Mouse (Mus musculus): ENCODE measurements around the gene Mllt10.

Mllt10 gene

DNA sequence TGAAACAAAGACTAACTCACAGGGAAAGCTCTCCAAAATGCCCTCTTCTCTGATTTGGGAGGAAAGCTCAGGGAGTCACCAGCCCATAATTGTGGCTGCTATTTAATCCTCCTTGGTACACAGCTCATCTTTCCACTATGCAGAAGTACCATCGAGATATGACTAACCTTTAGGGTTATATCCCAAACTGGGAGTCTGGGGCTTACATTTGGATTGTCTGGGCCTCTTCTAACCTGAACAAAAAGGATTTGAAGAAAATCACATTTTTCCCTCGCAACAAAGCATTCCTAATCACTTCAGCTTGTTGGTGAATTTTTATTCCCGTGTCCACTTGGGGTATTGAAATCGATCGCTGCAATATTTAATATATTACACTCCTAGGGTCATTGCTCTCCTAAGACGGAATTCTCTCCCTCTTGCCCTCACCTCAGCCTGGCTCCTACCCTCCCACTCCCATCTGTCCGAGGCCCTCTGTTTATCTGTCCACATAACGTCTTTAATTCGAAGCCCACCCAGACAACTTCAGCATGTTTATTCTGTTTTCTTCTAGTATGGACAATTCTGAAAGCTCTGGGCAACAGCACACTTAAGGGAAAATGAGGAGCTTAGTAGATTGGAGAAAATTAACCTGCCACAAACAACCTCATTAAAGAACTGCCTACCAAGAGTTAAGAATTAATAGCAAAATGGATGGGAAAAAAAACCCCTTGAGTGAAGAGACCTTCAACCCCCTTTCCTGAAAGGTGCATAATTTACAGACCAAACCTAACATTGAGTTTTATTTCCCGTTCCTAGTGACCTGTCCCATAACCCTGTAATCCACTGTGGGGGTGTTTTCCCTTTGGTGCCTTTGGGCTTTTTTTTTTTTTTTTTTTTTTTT lies 20.4 kb upstream of the Mllt10 start:
- DNase-seq (ENCODE audit: low spot score in 2 of 2): no peak

DNA sequence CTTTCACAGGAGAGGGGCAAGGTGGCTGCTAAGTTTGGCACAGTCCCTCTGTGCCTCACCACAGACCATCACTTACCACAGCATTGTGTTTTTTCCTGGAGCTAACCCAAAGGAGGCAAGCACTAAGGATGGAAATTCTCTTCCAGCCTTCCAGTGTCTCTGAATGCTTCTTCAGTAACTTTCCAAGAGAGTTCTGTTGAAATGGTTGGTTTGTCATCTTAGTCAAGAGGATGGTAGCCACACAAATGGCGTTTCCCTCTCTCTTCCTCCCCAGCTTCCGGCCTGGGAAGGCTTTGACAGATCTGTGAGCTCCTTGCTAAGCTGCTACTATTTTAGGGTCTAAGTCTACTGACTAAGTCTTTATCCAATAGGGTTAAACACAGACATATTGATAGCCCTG lies 17.5 kb upstream of the Mllt10 start, which contains the start of gene A930004D18Rik:
TSS of gene A930004D18Rik (minus strand) at position 247 of the 400 bp plus-strand sequence.
- DNase-seq (ENCODE audit: low spot score in 2 of 2): no peak

DNA sequence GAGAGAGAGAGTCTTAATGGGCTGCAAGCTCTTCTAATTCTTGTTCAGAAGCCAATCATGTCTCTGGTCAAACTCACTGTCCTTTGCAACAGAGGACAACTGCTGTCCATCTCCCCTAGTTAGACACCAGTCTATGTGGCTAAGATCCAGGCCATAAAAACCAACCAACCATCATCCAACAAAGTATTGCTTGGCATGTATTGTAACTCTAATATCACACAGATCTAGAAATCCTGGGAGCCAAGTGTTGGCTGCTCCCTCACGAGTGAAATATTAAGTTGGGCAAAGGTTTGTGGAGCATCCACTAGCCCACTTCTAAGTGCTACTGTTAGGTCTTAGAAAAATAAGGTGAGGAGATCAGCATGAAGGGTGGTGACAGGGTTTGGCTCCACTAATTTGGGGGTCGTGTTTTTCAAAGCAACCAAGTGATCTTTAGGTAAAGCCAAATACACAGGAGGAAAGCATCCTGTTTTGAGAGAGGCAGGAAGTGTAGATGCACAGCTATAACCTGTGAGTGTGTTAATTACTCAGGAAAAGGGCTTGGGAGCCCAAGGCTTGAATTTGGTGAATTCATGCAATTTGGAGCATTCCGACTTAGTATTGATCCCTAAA lies 16.8 kb upstream of the Mllt10 start:
- DNase-seq (ENCODE audit: low spot score in 2 of 2): no peak

DNA sequence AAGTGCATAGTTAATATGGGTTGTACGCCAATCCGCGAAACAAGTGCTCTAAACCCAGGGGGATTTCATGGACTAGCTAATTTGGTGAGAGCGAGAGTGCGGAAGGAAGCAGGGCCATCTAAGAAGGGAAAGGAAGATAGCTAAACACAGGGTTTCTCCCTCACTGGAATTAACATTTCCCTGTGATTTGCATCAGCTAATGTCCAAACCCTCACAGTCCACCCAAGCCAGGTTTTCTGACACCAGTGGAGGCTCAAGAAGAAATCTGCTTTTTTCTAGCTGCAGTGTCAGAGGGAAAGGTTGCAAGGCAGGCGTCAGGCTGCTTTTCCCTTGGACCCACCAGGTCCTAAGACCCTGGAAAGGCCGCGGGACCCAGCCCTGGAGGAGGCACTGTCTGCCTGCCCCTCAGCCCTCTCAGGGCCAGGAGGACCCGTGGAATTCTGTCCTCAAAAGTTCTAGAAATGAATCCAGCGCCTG lies 16.1 kb upstream of the Mllt10 start:
- no peak for DNase-seq (ENCODE audit: low spot score in 2 of 2)

DNA sequence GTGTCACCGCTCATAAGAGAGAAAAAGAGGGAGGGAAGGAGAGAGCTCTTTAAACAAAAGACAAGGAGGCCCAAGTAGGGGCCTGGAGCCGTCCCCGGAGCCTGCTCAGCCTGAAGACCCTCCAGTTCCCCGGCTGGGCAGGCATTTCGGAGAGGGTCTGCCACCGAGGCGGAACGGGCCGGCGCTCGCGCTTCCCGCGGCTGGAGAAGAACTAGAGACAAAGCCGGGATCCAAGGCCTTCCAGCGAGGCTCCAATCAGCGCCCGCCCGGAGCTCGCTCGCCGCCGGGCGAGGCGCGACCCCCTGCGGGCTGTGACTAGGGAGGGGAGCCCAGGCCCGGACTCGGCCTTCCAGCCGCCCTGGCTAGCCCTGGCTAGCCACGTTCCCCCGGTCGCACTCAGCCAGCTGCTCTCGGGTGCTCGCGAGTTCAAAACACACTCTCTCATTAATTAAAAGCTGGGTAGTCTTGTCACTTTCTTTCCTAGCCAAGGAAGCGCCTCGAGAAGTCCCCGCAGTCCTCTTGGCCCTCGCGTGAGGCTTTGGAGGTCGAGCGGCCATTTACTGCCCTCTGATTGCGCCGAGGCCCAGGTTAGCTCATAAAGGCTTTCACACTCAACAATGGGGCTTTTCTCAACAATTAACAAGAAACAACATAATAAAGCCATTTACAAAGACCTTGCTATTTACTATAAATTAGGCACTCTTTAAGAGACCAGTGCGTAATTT lies 15.3 kb upstream of the Mllt10 start:
- no peak for DNase-seq (ENCODE audit: low spot score in 2 of 2)

DNA sequence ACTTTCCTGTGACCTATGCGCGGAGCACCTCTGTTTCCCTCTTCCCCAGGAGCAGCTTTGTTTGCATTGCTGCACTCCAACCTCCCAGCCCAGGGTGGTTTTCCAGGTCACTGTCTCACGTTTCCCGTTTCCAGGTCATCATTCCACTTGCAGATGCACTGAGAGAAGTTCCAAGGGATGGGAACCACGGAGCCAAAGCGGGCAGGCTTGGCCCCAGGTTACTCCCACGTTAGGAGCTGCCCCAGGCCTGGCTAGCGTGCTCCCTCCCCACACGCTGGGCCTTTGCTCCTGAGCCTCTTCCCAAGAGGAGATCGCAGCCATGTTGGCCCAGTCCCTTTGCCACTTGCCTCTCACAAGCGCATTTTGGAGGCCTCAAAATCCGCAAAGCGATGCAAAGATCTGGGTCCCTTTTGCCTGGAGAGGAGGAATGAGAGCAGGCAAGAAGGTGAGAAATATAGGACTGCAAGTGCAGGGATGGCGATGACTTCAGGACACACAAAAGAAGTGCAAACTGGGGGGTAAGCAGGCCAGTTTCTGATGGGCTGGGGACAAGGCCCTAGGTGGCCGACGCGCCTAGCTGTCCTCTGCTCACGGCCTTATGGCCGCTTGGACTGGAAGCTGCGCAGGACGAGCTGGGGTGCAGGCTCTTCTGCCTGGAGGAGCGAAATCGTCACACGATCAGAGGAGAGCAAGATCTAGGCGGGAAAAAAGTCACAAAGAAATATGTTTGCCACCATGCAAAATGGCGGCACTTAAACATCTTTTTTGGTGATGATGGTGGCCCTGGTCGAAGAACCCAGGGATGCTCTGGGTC lies 14.5 kb upstream of the Mllt10 start:
- DNase-seq (ENCODE audit: low spot score in 2 of 2): no peak

DNA sequence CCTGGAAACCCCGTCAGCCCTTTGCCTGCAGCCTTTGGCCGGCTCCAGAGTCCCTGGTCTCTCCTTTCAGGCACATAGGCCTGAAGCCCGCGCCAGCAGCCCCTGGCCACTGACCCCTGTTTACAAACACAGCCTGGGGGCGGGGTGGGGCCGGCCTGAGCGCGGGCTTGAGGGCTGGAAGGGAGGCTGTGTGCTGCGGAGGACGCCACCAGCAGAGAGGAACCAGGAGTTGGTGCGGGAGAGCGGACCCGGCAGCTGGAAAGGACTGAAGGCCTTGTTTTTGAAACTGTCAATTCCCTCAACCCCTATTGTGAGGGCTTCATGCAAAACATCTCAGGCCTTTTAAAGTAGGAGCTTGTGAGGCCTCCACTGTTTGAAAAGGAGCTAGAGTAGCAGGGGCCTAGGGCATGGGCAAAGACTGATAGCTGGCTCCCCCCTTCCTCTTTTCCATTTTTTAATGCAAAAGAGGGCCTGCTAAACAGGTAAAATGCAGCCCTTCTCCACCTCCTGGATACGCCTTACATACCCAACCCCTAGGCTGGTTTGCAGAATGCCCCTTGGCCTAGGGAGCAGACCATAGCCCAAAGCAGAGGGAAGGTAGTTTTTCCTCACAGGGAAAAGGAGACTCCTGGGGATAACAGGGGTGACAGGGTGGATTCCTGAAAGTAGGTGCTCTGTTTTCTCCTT lies 13.7 kb upstream of the Mllt10 start:
- DNase-seq (ENCODE audit: low spot score in 2 of 2): no peak

DNA sequence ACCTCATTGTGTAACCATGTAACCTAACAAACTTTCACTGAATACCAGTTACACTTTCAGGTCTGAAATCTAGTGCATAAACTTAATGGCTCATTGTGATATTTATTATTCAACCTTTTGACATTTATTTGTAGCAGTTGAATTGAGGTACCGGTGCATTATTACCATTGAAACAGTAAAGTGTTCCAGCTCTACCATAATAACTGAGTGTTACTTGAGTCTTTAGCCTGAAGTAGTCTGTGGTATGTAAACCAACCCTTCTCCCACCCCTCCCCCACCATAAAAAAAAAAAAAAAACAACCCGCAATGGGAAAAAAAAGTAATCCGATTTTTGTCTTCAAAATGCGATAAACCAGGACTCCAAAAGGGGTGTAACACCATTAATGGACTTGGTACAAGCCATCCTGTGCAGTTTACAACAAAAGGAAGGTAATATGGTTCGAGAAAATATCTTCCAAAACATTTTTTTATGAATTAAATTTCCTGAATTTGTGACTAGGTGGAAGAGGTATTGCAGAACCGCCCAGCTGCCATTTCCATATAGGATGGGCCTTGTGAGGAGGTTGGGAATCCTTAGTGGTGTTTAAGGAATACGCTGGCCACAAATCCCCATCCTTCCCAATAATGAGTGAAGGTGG lies 9.8 kb upstream of the Mllt10 start:
- no peak for DNase-seq (ENCODE audit: low spot score in 2 of 2)

GRCm38 (mm10) chr2:18045781-18046181 lies 9.3 kb upstream of the Mllt10 start:
- no peak for DNase-seq (ENCODE audit: low spot score in 2 of 2)

- DNase-seq (ENCODE audit: low spot score in 2 of 2): no peak
These were observed 8.9 kb upstream of the Mllt10 start for GRCm38 (mm10) chr2:18046186-18046585.

DNA sequence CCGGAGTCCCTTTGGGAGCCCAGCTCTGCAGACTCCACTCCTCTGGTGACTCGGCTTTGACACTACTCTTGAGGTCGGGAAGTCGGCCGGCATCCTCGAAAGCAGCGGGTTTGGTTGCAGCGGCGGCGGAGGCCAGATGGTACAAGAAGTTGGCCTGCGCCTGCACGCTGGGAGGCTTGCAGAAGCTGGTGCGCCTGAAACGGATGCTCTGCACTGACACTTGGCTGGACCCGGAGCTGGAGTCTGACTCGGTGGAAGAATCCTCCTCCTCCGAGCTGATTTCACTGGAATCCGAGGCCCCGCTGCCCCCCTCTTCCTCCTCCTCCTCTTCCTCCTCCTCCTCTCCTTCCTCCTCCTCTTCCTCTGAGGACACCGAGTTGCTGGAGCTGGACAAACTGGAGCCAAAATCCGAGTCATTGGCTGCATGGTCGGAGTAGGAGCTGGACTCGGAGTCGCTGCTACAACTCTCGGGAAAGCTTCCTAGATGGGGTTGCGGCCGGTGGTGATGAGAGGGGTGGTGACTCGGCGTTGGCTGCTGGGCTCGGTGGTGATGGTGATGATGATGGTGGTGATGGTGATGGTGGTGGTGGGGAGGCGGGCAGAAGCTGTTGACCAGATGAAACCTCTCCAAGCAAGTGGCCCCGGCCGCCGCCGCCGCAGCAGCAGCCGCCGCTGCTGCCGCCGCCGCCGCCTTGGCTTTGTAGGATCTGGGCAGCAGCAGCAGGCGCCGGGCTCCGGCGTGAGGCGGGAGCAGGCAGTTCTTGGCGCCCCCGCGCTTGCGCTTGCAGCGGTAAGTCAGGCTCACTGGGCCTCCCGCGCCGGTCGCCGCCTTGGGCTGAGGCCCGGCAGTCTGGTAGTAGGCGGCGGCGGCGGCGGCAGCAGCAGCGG lies 8.0 kb upstream of the Mllt10 start:
- DNase-seq (ENCODE audit: low spot score in 2 of 2): peak; percentile 68 to 78

GRCm38 (mm10) chr2:18047646-18048452 lies 7.2 kb upstream of the Mllt10 start:
- peak; percentile 66 to 75 for DNase-seq (ENCODE audit: low spot score in 2 of 2)

DNA sequence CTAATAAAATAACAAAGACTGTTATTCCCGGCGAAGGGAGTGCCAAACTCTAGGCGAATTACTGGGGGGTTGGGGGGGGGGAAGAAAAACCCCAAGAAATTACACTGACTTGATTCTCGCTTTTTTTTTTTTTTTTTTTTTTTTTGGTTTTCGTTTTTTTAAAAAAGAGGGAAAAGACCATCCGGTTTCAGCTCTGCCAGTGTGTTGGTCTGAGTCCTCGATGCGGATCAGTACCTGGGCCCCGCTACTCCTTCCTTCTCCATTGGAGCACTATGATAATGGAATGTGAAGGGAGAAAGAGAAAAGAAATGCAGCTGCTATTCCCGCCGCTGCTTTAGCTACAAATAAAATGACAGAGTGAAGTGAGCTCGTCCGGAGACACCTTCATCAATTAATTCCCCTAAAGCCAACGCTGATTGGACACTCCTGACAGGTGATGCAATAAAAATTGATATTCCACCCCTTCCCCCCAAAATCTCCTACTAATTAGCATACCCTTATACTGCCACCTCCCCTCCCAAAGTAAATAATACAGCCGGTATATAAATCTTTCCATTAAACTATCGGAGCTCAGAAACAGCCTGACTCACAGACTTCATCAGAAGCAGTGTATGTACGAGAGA lies 6.5 kb upstream of the Mllt10 start, which contains the start of gene Skida1:
TSS of gene Skida1 (minus strand) at position 599 of the 623 bp plus-strand sequence.
- DNase-seq (ENCODE audit: low spot score in 2 of 2): no peak

- DNase-seq (ENCODE audit: low spot score in 2 of 2): no peak
These were observed 5.7 kb upstream of the Mllt10 start for GRCm38 (mm10) chr2:18049279-18049821.

DNA sequence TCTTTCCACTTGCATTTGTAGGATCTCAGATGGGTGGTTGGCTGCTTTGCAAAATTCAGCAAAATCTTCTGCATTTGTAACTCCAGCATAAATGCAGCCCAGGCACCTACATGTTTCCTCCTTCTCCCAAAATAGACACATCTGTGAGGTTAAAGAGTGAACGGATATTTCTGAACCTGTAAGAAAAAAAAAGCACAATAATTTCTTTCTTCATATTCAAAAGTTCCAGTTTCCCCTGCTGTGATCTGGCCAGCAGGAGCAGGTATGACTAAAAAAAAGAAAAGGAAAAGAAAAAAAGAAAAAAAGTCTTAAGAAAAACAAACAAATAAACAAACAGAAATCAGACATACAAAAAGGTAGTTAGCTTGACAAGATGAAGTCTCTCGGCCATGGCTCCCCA lies 5.0 kb upstream of the Mllt10 start:
- DNase-seq (ENCODE audit: low spot score in 2 of 2): no peak

DNA sequence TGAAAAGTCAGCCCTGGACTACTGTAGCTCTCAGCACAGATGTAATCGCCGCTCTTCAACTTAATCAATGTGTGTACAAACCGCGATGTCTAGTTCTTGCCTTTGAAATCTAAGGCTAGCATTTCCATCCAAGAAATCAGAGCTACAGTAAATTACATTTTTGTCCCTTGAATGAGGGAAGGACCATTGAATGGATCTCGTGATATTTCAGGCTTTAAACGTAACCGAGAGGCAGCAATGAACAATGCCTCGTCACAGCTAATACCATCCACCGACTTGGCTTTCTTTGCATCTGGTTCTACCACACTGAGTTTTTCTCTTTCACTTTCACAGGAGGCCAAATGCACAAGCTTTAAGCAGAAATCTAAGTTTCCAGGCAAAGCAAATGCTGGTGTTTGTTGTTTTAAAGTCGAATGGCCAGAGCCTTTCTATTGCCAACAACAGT lies 4.5 kb upstream of the Mllt10 start:
- no peak for DNase-seq (ENCODE audit: low spot score in 2 of 2)

- DNase-seq (ENCODE audit: low spot score in 2 of 2): no peak
These were observed 3.8 kb upstream of the Mllt10 start for GRCm38 (mm10) chr2:18051026-18051830.

All from frontal cortex, postnatal 36 days (tissue).